Mouse (Mus musculus) E14TG2a.4 (cell line): Measurements from ENCODE around the gene Syn3.

Source experiments
- CTCF ChIP-seq: conservative IDR thresholded peaks from 2 replicates; pipeline ENCODE4 v1.5.1; 2014; ENCODE audit warnings: low read length
- NANOG ChIP-seq: IDR thresholded peaks from 2 replicates; pipeline ENCODE4 v1.6.1; 2014; ENCODE audit warnings: borderline replicate concordance, low read length, mixed read lengths
- POU5F1 ChIP-seq: IDR thresholded peaks from 2 replicates; pipeline ENCODE4 v1.6.1; 2014; ENCODE audit warnings: low read length, borderline replicate concordance

DNA sequence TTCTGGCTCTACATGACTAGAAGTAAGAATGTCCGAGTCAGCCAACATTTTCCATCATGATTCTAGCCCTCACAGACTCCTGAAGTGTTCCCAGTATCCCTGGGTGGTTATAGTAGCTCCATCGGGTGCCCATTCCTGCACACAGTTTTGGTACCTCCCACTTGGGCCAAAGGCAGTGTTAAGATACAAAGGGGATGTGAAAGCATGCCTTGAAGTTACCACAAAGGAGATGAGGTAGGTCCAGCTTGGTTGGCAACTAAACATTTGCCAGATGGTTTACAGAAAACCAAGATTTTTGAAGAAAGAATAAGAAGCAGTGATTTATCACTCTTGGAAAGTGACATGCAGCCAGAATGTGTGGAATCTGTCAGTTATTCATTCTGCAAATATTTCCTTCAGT lies 53.5 kb downstream of the Syn3 start:
- TF ChIP-seq CTCF: no peak
- no peak for TF ChIP-seq POU5F1
- no peak for TF ChIP-seq NANOG
